Mouse (Mus musculus) CH12.LX (cell line): ENCODE results near the gene Adat1. TPM values are rescaled to one million over a fixed set of nuclear protein-coding genes. Genes with fewer than 3 reads are reported as not detected.
A peak's percentile ranks its signal among the peaks of the same experiment; 100 is the strongest.
"Not testable (repeated sequence)": the region's sequence is repeated elsewhere in the genome, so short reads cannot be mapped to it uniquely, and the experiment has no call there.

ENCODE experiments used
- DNase-seq: peaks from one replicate; pipeline ENCODE4 v3.0.0-alpha.2; 2013; ENCODE audit errors: extremely low read depth
- H3K27ac ChIP-seq: 2 replicates; pipeline ENCODE4 v1.5.1; 2012; ENCODE audit warnings: low read depth, mild to moderate bottlenecking, control low read depth, moderate library complexity; ENCODE audit not compliant: insufficient read depth
- H3K27me3 ChIP-seq: replicated peaks from 2 replicates; pipeline ENCODE3; 2012; ENCODE audit warnings: inconsistent platforms
- H3K36me3 ChIP-seq, 2 experiments: replicated peaks in 1 of 2; 2 replicates each; pipeline versions ENCODE3 to v1.6.1; 2012; ENCODE audit warnings: inconsistent platforms in 1 of 2, low read length in 1 of 2, mild to moderate bottlenecking in 1 of 2, mixed read lengths in 1 of 2, moderate library complexity in 1 of 2; ENCODE audit not compliant: control insufficient read depth in 1 of 2, insufficient read depth in 1 of 2
- H3K4me1 ChIP-seq, 2 experiments: 2 replicates each; pipeline ENCODE4 v1.6.1; 2012; ENCODE audit warnings: inconsistent platforms in 1 of 2, moderate library complexity in 1 of 2; ENCODE audit not compliant: insufficient read depth in 2 of 2, control insufficient read depth in 1 of 2
- H3K4me2 ChIP-seq: 2 replicates; pipeline ENCODE4 v1.6.1; 2012; ENCODE audit warnings: low read depth, mild to moderate bottlenecking, control low read depth; ENCODE audit not compliant: poor library complexity, insufficient read depth, severe bottlenecking
- H3K4me3 ChIP-seq, 3 experiments: fragments of 150-350 bp in 1 of 3; sonication (generic) in 1 of 3; replicated peaks in 1 of 3; 2 replicates each; pipeline versions ENCODE3 to v1.5.1; 2011 to 2012; ENCODE audit warnings: low read depth in 2 of 3, low read length in 2 of 3, mild to moderate bottlenecking in 2 of 3, moderate library complexity in 2 of 3, control low read depth in 1 of 3, improper control_type of control experiment in 1 of 3, inconsistent platforms in 1 of 3, mixed read lengths in 1 of 3; ENCODE audit not compliant: poor library complexity in 1 of 3
- H3K79me2 ChIP-seq: replicated peaks from 2 replicates; pipeline ENCODE4 v1.6.1; 2012; ENCODE audit warnings: mild to moderate bottlenecking, moderate library complexity; ENCODE audit not compliant: control insufficient read depth, poor library complexity, insufficient read depth, severe bottlenecking; ENCODE audit errors: extremely low read depth
- H3K9ac ChIP-seq: 2 replicates; pipeline ENCODE4 v1.6.1; 2012; ENCODE audit warnings: low read depth, mild to moderate bottlenecking, control low read depth, moderate library complexity; ENCODE audit not compliant: insufficient read depth
- H3K9me3 ChIP-seq: replicated peaks from 2 replicates; pipeline ENCODE3; 2012; ENCODE audit warnings: low read length, inconsistent platforms, mixed read lengths
- BHLHE40 ChIP-seq: IDR thresholded peaks from 2 replicates; pipeline ENCODE4 v1.6.1; 2011; ENCODE audit warnings: mild to moderate bottlenecking, low read depth, low read length, improper control_type of control experiment
- CHD2 ChIP-seq: IDR thresholded peaks from 2 replicates; pipeline ENCODE4 v1.6.1; 2011; ENCODE audit warnings: low read length, improper control_type of control experiment
- CTCF ChIP-seq, 2 experiments: IDR thresholded peaks in 1 of 2; conservative IDR thresholded peaks in 1 of 2; 2 replicates each; pipeline ENCODE4 v1.5.1; 2011 to 2012; ENCODE audit warnings: low read depth in 2 of 2, low read length in 2 of 2, improper control_type of control experiment in 1 of 2, inconsistent platforms in 1 of 2, mild to moderate bottlenecking in 1 of 2, moderate library complexity in 1 of 2
- E2F4 ChIP-seq: IDR thresholded peaks from 2 replicates; pipeline ENCODE4 v1.6.1; 2011; ENCODE audit warnings: low read depth, low read length, improper control_type of control experiment; ENCODE audit not compliant: insufficient replicate concordance
- ELF1 ChIP-seq: IDR thresholded peaks from 2 replicates; pipeline ENCODE4 v1.6.1; 2014; ENCODE audit warnings: low read depth, mild to moderate bottlenecking, inconsistent platforms, low read length, improper control_type of control experiment
- EP300 ChIP-seq: IDR thresholded peaks from 2 replicates; pipeline ENCODE4 v1.6.1; 2011; ENCODE audit warnings: low read length, improper control_type of control experiment
- ETS1 ChIP-seq: conservative IDR thresholded peaks from 2 replicates; pipeline ENCODE4 v1.6.1; 2012; ENCODE audit warnings: low read depth, mild to moderate bottlenecking, inconsistent platforms, low read length, improper control_type of control experiment, moderate library complexity
- HCFC1 ChIP-seq: IDR thresholded peaks from 2 replicates; pipeline ENCODE4 v1.6.1; 2012; ENCODE audit warnings: low read depth, mild to moderate bottlenecking, inconsistent platforms, low read length, improper control_type of control experiment
- IRF4 ChIP-seq: IDR thresholded peaks from 2 replicates; pipeline ENCODE4 v1.6.1; 2014; ENCODE audit warnings: low read depth, mild to moderate bottlenecking, inconsistent platforms, low read length, improper control_type of control experiment
- JUN ChIP-seq: IDR thresholded peaks from 2 replicates; pipeline ENCODE4 v1.6.1; 2011; ENCODE audit warnings: low read depth, mild to moderate bottlenecking, low read length, improper control_type of control experiment, moderate library complexity; ENCODE audit not compliant: insufficient read depth
- JUND ChIP-seq: conservative IDR thresholded peaks from 2 replicates; pipeline ENCODE4 v1.6.1; 2011; ENCODE audit warnings: low read depth, low read length, improper control_type of control experiment
- MAX ChIP-seq: IDR thresholded peaks from 2 replicates; pipeline ENCODE4 v1.6.1; 2011; ENCODE audit warnings: low read length, improper control_type of control experiment
- MAZ ChIP-seq: IDR thresholded peaks from 2 replicates; pipeline ENCODE4 v1.6.1; 2012; ENCODE audit warnings: low read depth, mild to moderate bottlenecking, inconsistent platforms, low read length, improper control_type of control experiment, moderate library complexity
- MXI1 ChIP-seq: IDR thresholded peaks from 2 replicates; pipeline ENCODE4 v1.6.1; 2011; ENCODE audit warnings: mild to moderate bottlenecking, low read depth, low read length, improper control_type of control experiment
- MYC ChIP-seq: IDR thresholded peaks from 2 replicates; pipeline ENCODE4 v1.6.1; 2011; ENCODE audit warnings: low read depth, mild to moderate bottlenecking, improper control_type of control experiment, low read length
- NELFE ChIP-seq: IDR thresholded peaks from 2 replicates; pipeline ENCODE4 v1.6.1; 2011; ENCODE audit warnings: low read depth, low read length, improper control_type of control experiment
- PAX5 ChIP-seq: IDR thresholded peaks from 2 replicates; pipeline ENCODE4 v1.6.1; 2012; ENCODE audit warnings: low read length, inconsistent platforms, mixed read lengths
- POLR2A ChIP-seq: IDR thresholded peaks from 2 replicates; pipeline ENCODE4 v1.6.1; 2011; ENCODE audit warnings: low read depth, mild to moderate bottlenecking, improper control_type of control experiment, low read length
- POLR2AphosphoS2 ChIP-seq: IDR thresholded peaks from 2 replicates; pipeline ENCODE4 v1.6.1; 2011; ENCODE audit warnings: low read depth, low read length, improper control_type of control experiment
- RAD21 ChIP-seq: IDR thresholded peaks from 2 replicates; pipeline ENCODE4 v1.6.1; 2011; ENCODE audit warnings: low read depth, mild to moderate bottlenecking, low read length, improper control_type of control experiment, moderate library complexity
- RCOR1 ChIP-seq: conservative IDR thresholded peaks from 2 replicates; pipeline ENCODE4 v1.6.1; 2012; ENCODE audit warnings: low read depth, mild to moderate bottlenecking, inconsistent platforms, low read length, improper control_type of control experiment
- SIN3A ChIP-seq: IDR thresholded peaks from 2 replicates; pipeline ENCODE4 v1.6.1; 2012; ENCODE audit warnings: low read length, improper control_type of control experiment, inconsistent platforms
- SMC3 ChIP-seq: IDR thresholded peaks from 2 replicates; pipeline ENCODE4 v1.6.1; 2011; ENCODE audit warnings: low read depth, low read length, improper control_type of control experiment
- TBP ChIP-seq: conservative IDR thresholded peaks from 2 replicates; pipeline ENCODE4 v1.6.1; 2011; ENCODE audit warnings: low read depth, low read length, improper control_type of control experiment
- TCF12 ChIP-seq: IDR thresholded peaks from 2 replicates; pipeline ENCODE4 v1.6.1; 2014; ENCODE audit warnings: low read depth, mild to moderate bottlenecking, inconsistent platforms, low read length, improper control_type of control experiment
- USF1 ChIP-seq: IDR thresholded peaks from 2 replicates; pipeline ENCODE4 v1.6.1; 2014; ENCODE audit warnings: low read depth, mild to moderate bottlenecking, inconsistent platforms, low read length, improper control_type of control experiment
- USF2 ChIP-seq: conservative IDR thresholded peaks from 2 replicates; pipeline ENCODE4 v1.6.1; 2011; ENCODE audit warnings: low read depth, low read length, improper control_type of control experiment
- ZKSCAN1 ChIP-seq: IDR thresholded peaks from 2 replicates; pipeline ENCODE4 v1.6.1; 2012; ENCODE audit warnings: low read depth, inconsistent platforms, low read length, improper control_type of control experiment, borderline replicate concordance
- dilution Hi-C: fragments of 300-500 bp; cut with MboI; formaldehyde crosslinking; loops from 2 replicates; pipeline ENCODE4 v1.14.3; 2020; ENCODE audit warnings: low sequenced_read_pairs; ENCODE audit not compliant: extremely low pct_unique_long_range_greater_than_20kb, extremely low pct_ligation_motif_present
- in situ Hi-C: fragments of 300-500 bp; cut with MboI; formaldehyde crosslinking; loops from 3 replicates; pipeline ENCODE4 v1.14.3; 2019; ENCODE audit warnings: low sequenced_read_pairs, low pct_ligation_motif_present, low pct_unique_long_range_greater_than_20kb, mixed read lengths
- polyA plus RNA-seq: library from polyadenylated mRNA; unstranded; fragments of >175 nt; gene quantifications from 2 replicates; pipeline ENCODE4 v1.2.1, GENCODE M21; 2012; ENCODE audit warnings: low read depth; ENCODE audit not compliant: insufficient read length
- total RNA-seq, 2 experiments: library from RNA; depleted of rRNA; stranded (reverse); fragments of 300-350 nt in 1 of 2; fragments of >200 nt in 1 of 2; gene quantifications; 2 replicates each; pipeline ENCODE4 v1.2.3; 2012 to 2014

Gene Adat1
- total and polyA plus RNA-seq, 3 experiments = 5.4 to 8.7 (median 8.1) TPM

GRCm38 (mm10) chr8:111939516-111940142, 52.5 kb downstream of the Adat1 start:
- no peaks in the 10 kb centered on the region for H3K27me3 ChIP-seq
- H3K27ac ChIP-seq = no peak overlapping the region
- peak overlapping the region; percentile 92 to 98 (median 98) for H3K4me3 ChIP-seq
- peak; percentile 87 for DNase-seq
- no peak; the same call in 1 of the 2 replicates for TF ChIP-seq IRF4
- no peak for TF ChIP-seq E2F4
- TF ChIP-seq CTCF (conservative IDR thresholded peaks at IDR 0.05 in 1 of 2, IDR thresholded peaks at IDR 0.05 in 1 of 2; ENCODE audit: low read depth in 2 of 2, low read length in 2 of 2) = no peak
- peak; percentile 91 for TF ChIP-seq ELF1
- peak; percentile 99 for TF ChIP-seq MAX
- no peak for TF ChIP-seq RCOR1
- TF ChIP-seq SIN3A = peak; percentile 33; the same call in 1 of the 2 replicates
- no peak for TF ChIP-seq RAD21
- TF ChIP-seq BHLHE40 = peak; percentile 96
- TF ChIP-seq PAX5 = no peak
- TF ChIP-seq JUND = 0 out of 2 replicates have a peak, but pooled peaks have one; percentile 9
- TF ChIP-seq JUN = no peak
- peak; percentile 94 for TF ChIP-seq MYC
- TF ChIP-seq NELFE = 0 out of 2 replicates have a peak, but pooled peaks have one; percentile 12
- peak; percentile 58; the same call in 1 of the 2 replicates for TF ChIP-seq TCF12
- TF ChIP-seq CHD2 = peak; percentile 71; the same call in 1 of the 2 replicates
- TF ChIP-seq SMC3 = no peak
- no peak; the same call in 1 of the 2 replicates for TF ChIP-seq EP300
- peak; percentile 65 for TF ChIP-seq USF2
- 0 out of 2 replicates have a peak, but pooled peaks have one; percentile 17 for TF ChIP-seq TBP
- peak; percentile 36; the same call in 1 of the 2 replicates for TF ChIP-seq POLR2A
- peak; percentile 62; the same call in 1 of the 2 replicates for TF ChIP-seq MXI1
- no peak for TF ChIP-seq ZKSCAN1
- TF ChIP-seq ETS1 = peak; percentile 68
- peak; percentile 78 for TF ChIP-seq USF1
- TF ChIP-seq HCFC1 = no peak
- no peak for TF ChIP-seq MAZ
- no peak for TF ChIP-seq POLR2AphosphoS2
- H3K4me1 ChIP-seq = peaks cover 0 to 35% of the 10 kb centered on the region in 2 experiments; a peak in 2 of 4 replicates
- peak overlapping the region; percentile 90 for H3K4me2 ChIP-seq
- no peaks in the 10 kb centered on the region for H3K9me3 ChIP-seq
- H3K9ac ChIP-seq = peak overlapping the region; percentile 60; the same call in 1 of the 2 replicates
- in situ Hi-C loops (no loop called here), dilution Hi-C loops (no loop called here)
- H3K79me2 ChIP-seq = peaks cover 10% of the 10 kb centered on the region; the same call in 1 of the 2 replicates
- peaks cover 12 to 23% of the 10 kb centered on the region in 2 experiments for H3K36me3 ChIP-seq

DNA sequence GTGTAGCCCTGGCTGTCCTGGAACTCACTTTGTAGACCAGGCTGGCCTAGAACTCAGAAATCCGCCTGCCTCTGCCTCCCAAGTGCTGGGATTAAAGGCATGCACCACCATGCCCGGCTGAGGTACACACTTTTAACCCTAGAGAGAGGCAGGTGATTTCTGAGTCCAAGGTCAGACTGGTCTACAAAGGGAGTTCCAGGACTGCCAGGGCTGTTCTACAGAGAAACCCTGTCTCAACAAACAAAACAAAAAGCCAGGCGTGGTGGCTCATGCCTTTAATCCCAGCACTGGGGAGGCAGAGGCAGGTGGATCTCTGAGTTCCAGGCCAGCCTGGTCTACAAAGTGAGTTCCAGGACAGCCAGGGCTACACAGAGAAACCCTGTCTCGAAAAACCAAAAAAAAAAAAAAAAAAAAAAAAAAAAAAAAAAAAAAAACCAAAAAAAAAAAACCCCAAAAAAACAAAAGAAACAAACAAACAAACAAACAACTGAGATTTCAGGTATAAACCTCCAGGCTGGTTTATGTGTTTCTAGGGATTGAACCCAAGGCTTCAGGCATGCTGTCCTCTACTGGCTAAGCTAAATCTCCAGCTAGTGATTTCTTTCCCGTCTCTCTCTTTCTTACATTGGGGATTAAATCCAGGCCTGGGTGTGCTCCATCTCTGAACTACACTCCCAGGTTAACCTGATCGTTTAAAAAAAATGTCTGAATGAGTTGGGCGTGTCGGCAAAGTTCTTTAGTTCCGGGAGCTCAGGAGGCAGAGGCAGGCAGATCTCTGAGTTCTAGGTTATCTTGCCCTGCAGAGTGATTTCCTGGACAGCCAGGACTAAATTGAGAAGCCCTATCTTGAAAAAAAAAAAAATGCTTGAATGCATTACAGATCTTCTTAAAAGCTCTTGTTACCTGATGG, 53.8 kb downstream of the Adat1 start:
- DNase-seq, H3K4me3 ChIP-seq, in situ Hi-C loops, H3K27me3 ChIP-seq, H3K27ac ChIP-seq, dilution Hi-C loops, H3K4me2 ChIP-seq, H3K9ac ChIP-seq, H3K9me3 ChIP-seq: not testable (repeated sequence)
- Histone ChIP-seq H3K36me3 (peaks cover 9 to 11% of the 10 kb centered on the region in 2 experiments), H3K79me2 (peaks cover 10% of the 10 kb centered on the region; the same call in 1 of the 2 replicates), H3K4me1 (peaks cover 2 to 36% of the 10 kb centered on the region in 2 experiments; a peak in 2 of 4 replicates)
